12 mouse cellular contexts compared by ENCODE assay signal in genomic region chr7:47054666-47055065, GRCm38 (mm10). TPM values are rescaled to one million over a fixed set of nuclear protein-coding genes. Genes with fewer than 3 reads are reported as not detected.
A peak's percentile ranks its signal among the peaks of the same experiment; 100 is the strongest.
DNase-seq lines count a peak whose midpoint lies in the region; ATAC-seq lines count a peak whose summit lies in the region.
"Had no signal": no experiment of that assay in that cellular context is flagged by ENCODE, and none has a peak within 500 bp of the region (broad histone marks: within the 10 kb centered on the region; RNA-seq: fewer than 3 reads in every experiment).

No protein-coding gene starts in this region.

- peaks cover 14% of the 10 kb centered on the region for H3K36me3 ChIP-seq in kidney, embryonic 15.5 days
- H3K36me3 ChIP-seq in hindbrain, embryonic 13.5 days: peaks cover 15% of the 10 kb centered on the region

- DNase-seq in kidney, adult 18-20 months: peak; percentile 82
- peak; percentile 81 for DNase-seq in adrenal gland, adult 2 months
- DNase-seq in brain, adult 2 months (ENCODE audit: low read depth, low spot score): peak; percentile 55
- peak; percentile 83 for DNase-seq in heart, postnatal 4 days
- DNase-seq in urinary bladder, adult 2 months (ENCODE audit: low spot score): no peak

- WGBS in kidney, embryonic 15.5 days: 78% methylated on average over 2 of the region's 2 CpGs
- WGBS in hindbrain, embryonic 13.5 days: 82% methylated on average over 2 of the region's 2 CpGs

- H3K27me3 ChIP-seq in kidney, embryonic 15.5 days: no peaks in the 10 kb centered on the region
- H3K27me3 ChIP-seq in hindbrain, embryonic 13.5 days: no peaks in the 10 kb centered on the region
- H3K27me3 ChIP-seq: heart, embryonic 13.5 days; lung, embryonic 15.5 days had no signal

- no peaks in the 10 kb centered on the region for H3K9me3 ChIP-seq in kidney, embryonic 15.5 days (replicated peaks)
- H3K9me3 ChIP-seq in hindbrain, embryonic 13.5 days: no peaks in the 10 kb centered on the region
- H3K9me3 ChIP-seq: heart, embryonic 13.5 days; limb, embryonic 10.5 days; lung, embryonic 15.5 days had no signal

- H3K4me3 ChIP-seq in kidney, embryonic 15.5 days (replicated peaks): no peak overlapping the region
- H3K4me3 ChIP-seq in hindbrain, embryonic 13.5 days: no peak overlapping the region
- H3K4me3 ChIP-seq: heart, embryonic 13.5 days; limb, embryonic 10.5 days; lung, embryonic 15.5 days; myocyte had no signal

- H3K27ac ChIP-seq in kidney, embryonic 15.5 days: no peak overlapping the region
- no peak overlapping the region for H3K27ac ChIP-seq in hindbrain, embryonic 13.5 days
- H3K27ac ChIP-seq: heart, embryonic 13.5 days; limb, embryonic 10.5 days; lung, embryonic 15.5 days had no signal

- no peak overlapping the region for H3K9ac ChIP-seq in kidney, embryonic 15.5 days
- H3K9ac ChIP-seq in hindbrain, embryonic 13.5 days: no peak overlapping the region
- H3K9ac ChIP-seq: heart, embryonic 13.5 days; lung, embryonic 15.5 days had no signal

- peaks cover 31% of the 10 kb centered on the region for H3K4me1 ChIP-seq in kidney, embryonic 15.5 days
- H3K4me1 ChIP-seq in hindbrain, embryonic 13.5 days (replicated peaks): peaks cover 27% of the 10 kb centered on the region

- no peak for ATAC-seq in kidney, embryonic 15.5 days (replicated peaks; ENCODE audit: low FRiP score)
- no peak for ATAC-seq in hindbrain, embryonic 13.5 days (ENCODE audit: low FRiP score)
- ATAC-seq: intestine, postnatal 0 days had no signal

- no peak overlapping the region for H3K4me2 ChIP-seq in kidney, embryonic 15.5 days
- no peak overlapping the region for H3K4me2 ChIP-seq in hindbrain, embryonic 13.5 days
- H3K4me2 ChIP-seq: heart, embryonic 13.5 days; lung, embryonic 15.5 days had no signal

RNA-seq across cellular contexts. Expression of gene Tmem86a, which starts 4.3 kb away (rescaled TPM):
- 28.1 and 30.2 TPM in 2 replicates for polyA plus RNA-seq in kidney, embryonic 15.5 days (2015; fragmentation: Nextera tagmentation; extraction: Ambion mirVana)
- 10 to 100 TPM; 17.9 to 61.5 TPM for total RNA-seq in adrenal gland, adult 2 months (2021)
- 93.2 and 164 TPM in 2 replicates for polyA plus RNA-seq in adrenal gland, adult 2 months (2012; rRNA removed)
- total RNA-seq in heart, postnatal 4 days (2021): 10 to 100 TPM; 16.9 to 23.8 TPM
- 24.4 and 27.1 TPM in 2 replicates for polyA plus RNA-seq in hindbrain, embryonic 13.5 days (2015; fragmentation: Nextera tagmentation; extraction: Ambion mirVana)
- polyA plus RNA-seq in urinary bladder, adult 2 months (2012; rRNA removed): 15.5 and 23.6 TPM in 2 replicates

RNA-seq across cellular contexts. Expression of gene Spty2d1, which starts 46.5 kb away (rescaled TPM):
- 18.8 and 19.4 TPM in 2 replicates for polyA plus RNA-seq in kidney, embryonic 15.5 days (2015; fragmentation: Nextera tagmentation; extraction: Ambion mirVana)
- total RNA-seq in adrenal gland, adult 2 months (2021): 10 to 100 TPM; 16.6 to 20.5 TPM
- 2.7 and 4.4 TPM in 2 replicates for polyA plus RNA-seq in adrenal gland, adult 2 months (2012; rRNA removed)
- total RNA-seq in heart, postnatal 4 days (2021): 10 to 100 TPM; 15.1 to 15.7 TPM
- polyA plus RNA-seq in hindbrain, embryonic 13.5 days (2015; fragmentation: Nextera tagmentation; extraction: Ambion mirVana): 8.9 and 9.8 TPM in 2 replicates
- polyA plus RNA-seq in urinary bladder, adult 2 months (2012; rRNA removed): 11.5 and 11.7 TPM in 2 replicates
